Mouse (Mus musculus) liver, embryonic 13.5 days (tissue): ENCODE measurements at regions not wholly inside any gene's neighbourhood (a gene's known extent, or its start where the extent isn't known, plus 50 kb on each side); places are given as distances from the start of the nearest gene placed in this dataset.
A peak's percentile ranks its signal among the peaks of the same experiment; 100 is the strongest.

Source experiments
- ATAC-seq: fragments of 200-750 bp; cut with Nextera tagmentation; 2 replicates; pipeline ENCODE4 v1.8.0; 2017; ENCODE audit warnings: low read depth, mild to moderate bottlenecking, moderate number of reproducible peaks, moderate library complexity
- DNase-seq: peaks from one replicate; pipeline ENCODE4 v3.0.0; 2022
- H3K27ac ChIP-seq: fragments of 300-500 bp; sonication (generic); 2 replicates; pipeline ENCODE4 v1.5.1; 2015; ENCODE audit warnings: moderate library complexity, mild to moderate bottlenecking, inconsistent platforms
- H3K27me3 ChIP-seq: fragments of 300-500 bp; sonication (generic); 2 replicates; pipeline ENCODE4 v1.6.1; 2015; ENCODE audit warnings: mild to moderate bottlenecking, inconsistent platforms
- H3K36me3 ChIP-seq: fragments of 300-500 bp; sonication (generic); 2 replicates; pipeline ENCODE4 v1.6.1; 2015; ENCODE audit warnings: mild to moderate bottlenecking, inconsistent platforms
- H3K4me1 ChIP-seq: fragments of 300-500 bp; sonication (generic); replicated peaks from 2 replicates; pipeline ENCODE4 v1.6.1; 2015; ENCODE audit warnings: inconsistent platforms
- H3K4me2 ChIP-seq: fragments of 300-500 bp; sonication (generic); 2 replicates; pipeline ENCODE4 v1.6.1; 2015; ENCODE audit warnings: inconsistent platforms, mild to moderate bottlenecking, moderate library complexity
- H3K4me3 ChIP-seq: fragments of 300-500 bp; sonication (generic); replicated peaks from 2 replicates; pipeline ENCODE4 v1.5.1; 2015; ENCODE audit warnings: mild to moderate bottlenecking, inconsistent platforms
- H3K9ac ChIP-seq: fragments of 300-500 bp; sonication (generic); 2 replicates; pipeline ENCODE4 v1.6.1; 2015; ENCODE audit warnings: mild to moderate bottlenecking, inconsistent platforms
- H3K9me3 ChIP-seq: fragments of 300-500 bp; sonication (generic); replicated peaks from 2 replicates; pipeline ENCODE4 v1.6.1; 2016; ENCODE audit warnings: inconsistent platforms
- WGBS: fragments of 180-500 bp; shearing (Covaris S2); methylation state at CpG from one replicate; pipeline ENCODE4 v1.1.7; 2015; ENCODE audit not compliant: insufficient replicate concordance; 5-methylcytosine and 5-hydroxymethylcytosine counted together

GRCm38 (mm10) chr9:56547291-56547977 is 129.0 kb downstream of the Hmg20a start:
- Histone ChIP-seq H3K27ac (no peak overlapping the region), H3K4me2 (no peak overlapping the region), H3K27me3 (no peaks in the 10 kb centered on the region), H3K9ac (no peak overlapping the region), H3K4me3 (no peak overlapping the region), H3K9me3 (no peaks in the 10 kb centered on the region), H3K36me3 (no peaks in the 10 kb centered on the region), H3K4me1 (peaks cover 10% of the 10 kb centered on the region)
- WGBS: 62% methylated on average over 9 of the region's 9 CpGs
- ATAC-seq: no peak
- DNase-seq: no peak

- 17% methylated on average over 8 of the region's 8 CpGs for WGBS
- H3K27ac ChIP-seq: no peak overlapping the region
- no peaks in the 10 kb centered on the region for H3K27me3 ChIP-seq
- H3K9me3 ChIP-seq: no peaks in the 10 kb centered on the region
- no peak for DNase-seq
- H3K4me1 ChIP-seq: peaks cover 11% of the 10 kb centered on the region
- H3K36me3 ChIP-seq: no peaks in the 10 kb centered on the region
- no peak overlapping the region for H3K4me2 ChIP-seq
- H3K9ac ChIP-seq: no peak overlapping the region
- H3K4me3 ChIP-seq: no peak overlapping the region
- no peak for ATAC-seq
These were observed 131.4 kb downstream of the Hmg20a start for GRCm38 (mm10) chr9:56549774-56550173.

- Histone ChIP-seq H3K4me3 (no peak overlapping the region), H3K9ac (no peak overlapping the region), H3K4me1 (peaks cover 11% of the 10 kb centered on the region), H3K36me3 (no peaks in the 10 kb centered on the region), H3K27ac (no peak overlapping the region), H3K9me3 (no peaks in the 10 kb centered on the region), H3K27me3 (no peaks in the 10 kb centered on the region), H3K4me2 (no peak overlapping the region)
- ATAC-seq (no peak), DNase-seq (no peak)
- WGBS: 44% methylated on average over 4 of the region's 4 CpGs
These were observed 131.8 kb downstream of the Hmg20a start for GRCm38 (mm10) chr9:56550178-56550577.

GRCm38 (mm10) chr9:56551376-56552186 is 133.2 kb downstream of the Hmg20a start:
- DNase-seq (no peak), ATAC-seq (peak; percentile 50; the same call in 1 of the 2 replicates)
- Histone ChIP-seq H3K27ac (no peak overlapping the region), H3K4me3 (no peak overlapping the region), H3K36me3 (no peaks in the 10 kb centered on the region), H3K9ac (no peak overlapping the region), H3K27me3 (no peaks in the 10 kb centered on the region), H3K4me2 (no peak overlapping the region), H3K9me3 (no peaks in the 10 kb centered on the region), H3K4me1 (peaks cover 11% of the 10 kb centered on the region)
- WGBS: 46% methylated on average over 11 of the region's 11 CpGs

DNA sequence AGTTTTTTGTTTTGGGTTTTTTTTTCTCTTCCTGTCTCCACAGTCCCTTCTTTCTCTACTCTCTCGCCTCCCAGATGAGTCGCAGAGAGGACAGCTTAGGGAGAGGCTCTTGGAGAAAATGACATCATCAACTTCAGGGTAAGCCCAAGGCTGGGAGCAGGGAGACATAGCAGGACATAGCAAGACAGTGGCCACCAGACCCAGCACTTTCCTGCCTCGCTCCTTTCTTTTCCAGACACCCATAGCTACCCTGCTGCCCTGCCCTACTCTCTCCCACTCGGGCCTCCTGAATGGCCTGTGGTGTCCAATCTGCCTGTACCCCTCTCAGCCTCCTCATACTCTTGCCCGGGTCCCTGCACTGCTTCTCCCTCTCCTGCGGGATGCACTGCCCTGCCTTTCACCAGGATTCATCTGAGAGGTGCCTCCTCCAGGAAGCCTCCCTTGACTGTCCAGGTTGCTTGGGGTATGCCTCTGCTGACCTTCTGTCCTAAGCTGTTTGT is 133.8 kb downstream of the Hmg20a start:
- Histone ChIP-seq H3K27me3 (no peaks in the 10 kb centered on the region), H3K4me2 (no peak overlapping the region), H3K36me3 (no peaks in the 10 kb centered on the region), H3K4me3 (no peak overlapping the region), H3K9ac (no peak overlapping the region), H3K9me3 (no peaks in the 10 kb centered on the region), H3K27ac (no peak overlapping the region), H3K4me1 (peaks cover 11% of the 10 kb centered on the region)
- ATAC-seq: no peak
- WGBS: 34% methylated on average over 6 of the region's 6 CpGs
- DNase-seq: no peak

DNA sequence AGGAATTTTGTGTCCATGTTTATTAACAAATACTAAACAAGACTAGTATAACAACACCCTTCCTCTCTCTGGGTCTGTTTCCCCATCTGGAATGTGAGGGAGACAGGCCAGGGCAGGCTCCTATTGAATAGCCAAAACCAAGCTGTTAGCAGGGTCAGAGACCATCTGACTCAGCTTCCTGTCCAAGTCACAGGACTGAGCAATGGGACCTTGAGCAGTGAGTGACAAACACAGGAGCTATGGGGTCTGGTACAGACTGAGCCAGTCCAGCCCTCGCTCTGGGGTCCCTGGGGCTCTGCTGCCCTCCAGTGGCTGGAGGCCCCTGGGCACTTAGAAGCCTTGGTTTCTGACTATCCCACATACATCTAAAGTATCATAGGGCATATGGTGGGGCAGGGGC is 134.4 kb downstream of the Hmg20a start:
- DNase-seq (peak; percentile 21), ATAC-seq (peak; percentile 49; the same call in 1 of the 2 replicates)
- H3K27me3 ChIP-seq: no peaks in the 10 kb centered on the region
- H3K4me2 ChIP-seq: no peak overlapping the region
- no peak overlapping the region for H3K9ac ChIP-seq
- H3K36me3 ChIP-seq: no peaks in the 10 kb centered on the region
- 0% methylated on average over 1 of the region's 1 CpGs for WGBS
- no peak overlapping the region for H3K4me3 ChIP-seq
- no peaks in the 10 kb centered on the region for H3K9me3 ChIP-seq
- no peak overlapping the region for H3K27ac ChIP-seq
- peaks cover 11% of the 10 kb centered on the region for H3K4me1 ChIP-seq

GRCm38 (mm10) chr9:56553626-56554025 is 135.2 kb downstream of the Hmg20a start:
- WGBS: 75% methylated on average over 13 of the region's 13 CpGs
- no peak for DNase-seq

GRCm38 (mm10) chr9:56554096-56554495 is 135.7 kb downstream of the Hmg20a start:
- Histone ChIP-seq H3K27me3 (no peaks in the 10 kb centered on the region), H3K9ac (no peak overlapping the region), H3K9me3 (no peaks in the 10 kb centered on the region), H3K4me3 (no peak overlapping the region), H3K4me1 (peaks cover 11% of the 10 kb centered on the region), H3K27ac (no peak overlapping the region), H3K36me3 (no peaks in the 10 kb centered on the region), H3K4me2 (no peak overlapping the region)
- no peak for ATAC-seq
- 53% methylated on average over 6 of the region's 6 CpGs for WGBS
- no peak for DNase-seq

More at GRCm38 (mm10) chr9:56553626-56554025, 135.2 kb downstream of the Hmg20a start:
- H3K9ac ChIP-seq: no peak overlapping the region
- ATAC-seq: no peak
- no peaks in the 10 kb centered on the region for H3K9me3 ChIP-seq
- no peak overlapping the region for H3K27ac ChIP-seq
- H3K4me3 ChIP-seq: no peak overlapping the region
- H3K4me1 ChIP-seq: peaks cover 11% of the 10 kb centered on the region
- H3K4me2 ChIP-seq: no peak overlapping the region
- H3K36me3 ChIP-seq: no peaks in the 10 kb centered on the region
- no peaks in the 10 kb centered on the region for H3K27me3 ChIP-seq

- WGBS: 34% methylated on average over 2 of the region's 2 CpGs
- no peak overlapping the region for H3K9ac ChIP-seq
- H3K4me1 ChIP-seq: no peaks in the 10 kb centered on the region
- DNase-seq: no peak
- H3K27me3 ChIP-seq: no peaks in the 10 kb centered on the region
- no peak for ATAC-seq
- no peak overlapping the region for H3K4me3 ChIP-seq
- H3K27ac ChIP-seq: no peak overlapping the region
- no peaks in the 10 kb centered on the region for H3K36me3 ChIP-seq
- H3K4me2 ChIP-seq: no peak overlapping the region
- H3K9me3 ChIP-seq: no peaks in the 10 kb centered on the region
These were observed 141.3 kb downstream of the Hmg20a start for GRCm38 (mm10) chr9:56559618-56560144.

DNA sequence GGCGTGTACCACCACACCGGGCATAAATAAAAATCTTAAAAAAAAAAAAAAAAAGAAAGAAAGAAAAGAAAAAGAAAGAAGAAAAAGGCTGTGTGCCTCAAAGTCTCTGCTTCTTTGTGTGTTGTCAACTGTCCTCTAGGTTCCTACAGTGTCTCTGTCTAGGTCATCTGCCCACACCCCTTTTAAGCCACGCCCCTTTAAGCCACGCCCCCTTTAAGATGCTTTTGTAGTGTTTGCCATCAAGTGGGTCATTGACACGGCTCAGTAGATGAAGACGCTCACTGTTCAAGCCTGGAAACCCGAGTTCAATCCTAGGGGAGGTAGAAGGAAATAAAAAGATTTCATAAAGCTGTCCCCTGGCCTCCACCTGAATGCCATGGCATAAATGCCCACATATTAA is 144.0 kb downstream of the Hmg20a start:
- no peaks in the 10 kb centered on the region for H3K36me3 ChIP-seq
- no peaks in the 10 kb centered on the region for H3K27me3 ChIP-seq
- H3K9me3 ChIP-seq: no peaks in the 10 kb centered on the region
- no peak for DNase-seq
- H3K4me3 ChIP-seq: no peak overlapping the region
- no peaks in the 10 kb centered on the region for H3K4me1 ChIP-seq
- no peak overlapping the region for H3K27ac ChIP-seq
- no peak for ATAC-seq
- H3K9ac ChIP-seq: no peak overlapping the region
- WGBS: 50% methylated on average over 7 of the region's 7 CpGs
- H3K4me2 ChIP-seq: no peak overlapping the region

- Histone ChIP-seq H3K27me3 (no peaks in the 10 kb centered on the region), H3K4me1 (no peaks in the 10 kb centered on the region), H3K9ac (no peak overlapping the region), H3K36me3 (no peaks in the 10 kb centered on the region), H3K9me3 (no peaks in the 10 kb centered on the region), H3K27ac (no peak overlapping the region), H3K4me2 (no peak overlapping the region), H3K4me3 (no peak overlapping the region)
- DNase-seq: no peak
- 40% methylated on average over 11 of the region's 11 CpGs for WGBS
- ATAC-seq: no peak
These were observed 145.8 kb downstream of the Hmg20a start for GRCm38 (mm10) chr9:56564048-56564737.
